Mouse (Mus musculus): ENCODE data around the gene Gm28038. TPM values are rescaled to one million over a fixed set of nuclear protein-coding genes. Genes with fewer than 3 reads are reported as not detected.
A peak's percentile ranks its signal among the peaks of the same experiment; 100 is the strongest.

Gm28038 gene
- polyA plus RNA-seq, 1 experiment from 2014 or later, result not detected

GRCm38 (mm10) chr2:30262840-30263441, 17.9 kb upstream of the Gm28038 start:
- Histone ChIP-seq H3K27me3 (ENCODE audit: control insufficient read depth, insufficient read depth, low read depth, low read length) (no peaks in the 10 kb centered on the region), H3K4me2 (ENCODE audit: low read depth, low read length) (no peak overlapping the region), H3K4me3 (ENCODE audit: low read length) (no peak overlapping the region), H3K36me3 (ENCODE audit: control insufficient read depth, insufficient read depth, low read length) (peaks cover 39% of the 10 kb centered on the region), H3K9ac (ENCODE audit: low read length) (no peak overlapping the region), H3K4me1 (replicated peaks; ENCODE audit: control insufficient read depth, insufficient read depth, low read length) (peaks cover 45% of the 10 kb centered on the region), H3K9me3 (ENCODE audit: control insufficient read depth, low read length) (no peaks in the 10 kb centered on the region), H3K27ac (ENCODE audit: low read length) (no peak overlapping the region; the same call in 1 of the 2 replicates)
- 24% methylated on average over 4 of the region's 4 CpGs for whole genome bisulfite sequencing
- ATAC-seq (ENCODE audit: low read depth), result 0 out of 2 replicates have a peak, but pooled peaks have one; percentile 11

GRCm38 (mm10) chr2:30263811-30264210, 17.0 kb upstream of the Gm28038 start:
- Histone ChIP-seq H3K27me3 (ENCODE audit: control insufficient read depth, insufficient read depth, low read depth, low read length) (no peaks in the 10 kb centered on the region), H3K9me3 (ENCODE audit: control insufficient read depth, low read length) (no peaks in the 10 kb centered on the region), H3K36me3 (ENCODE audit: control insufficient read depth, insufficient read depth, low read length) (peaks cover 35% of the 10 kb centered on the region), H3K9ac (ENCODE audit: low read length) (no peak overlapping the region), H3K27ac (ENCODE audit: low read length) (no peak overlapping the region), H3K4me1 (replicated peaks; ENCODE audit: control insufficient read depth, insufficient read depth, low read length) (peaks cover 41% of the 10 kb centered on the region), H3K4me3 (ENCODE audit: low read length) (no peak overlapping the region), H3K4me2 (ENCODE audit: low read depth, low read length) (no peak overlapping the region)
- ATAC-seq (ENCODE audit: low read depth), result no peak
- 89% methylated on average over 6 of the region's 6 CpGs for WGBS

GRCm38 (mm10) chr2:30264671-30265519, 15.9 kb upstream of the Gm28038 start:
- no peaks in the 10 kb centered on the region for H3K9me3 ChIP-seq (ENCODE audit: control insufficient read depth, low read length)
- H3K4me3 ChIP-seq (ENCODE audit: low read length), result no peak overlapping the region
- H3K9ac ChIP-seq (ENCODE audit: low read length), result peak overlapping the region; percentile 49; the same call in 1 of the 2 replicates
- H3K36me3 ChIP-seq (ENCODE audit: control insufficient read depth, insufficient read depth, low read length), result peaks cover 31% of the 10 kb centered on the region
- no peaks in the 10 kb centered on the region for H3K27me3 ChIP-seq (ENCODE audit: control insufficient read depth, insufficient read depth, low read depth, low read length)
- peak overlapping the region; percentile 95 for H3K27ac ChIP-seq (ENCODE audit: low read length)
- peaks cover 43% of the 10 kb centered on the region for H3K4me1 ChIP-seq (replicated peaks; ENCODE audit: control insufficient read depth, insufficient read depth, low read length)
- no peak for ATAC-seq (ENCODE audit: low read depth)
- 49% methylated on average over 7 of the region's 7 CpGs for WGBS
- no peak overlapping the region for H3K4me2 ChIP-seq (ENCODE audit: low read depth, low read length)

GRCm38 (mm10) chr2:30265767-30266253, 15.0 kb upstream of the Gm28038 start, which contains the start of gene Phyhd1:
Gene Phyhd1 (plus strand): TSS chr2:30266203.
- peaks cover 43% of the 10 kb centered on the region for H3K4me1 ChIP-seq (replicated peaks; ENCODE audit: control insufficient read depth, insufficient read depth, low read length)
- H3K9me3 ChIP-seq (ENCODE audit: control insufficient read depth, low read length), result no peaks in the 10 kb centered on the region
- peak within 1 kb of the TSS; percentile 49 for H3K9ac ChIP-seq (ENCODE audit: low read length)
- ATAC-seq (ENCODE audit: low read depth), result peak; percentile 66
- 39% methylated on average over 5 of the region's 5 CpGs for WGBS
- no peaks in the 10 kb centered on the region for H3K27me3 ChIP-seq (ENCODE audit: control insufficient read depth, insufficient read depth, low read depth, low read length)
- H3K27ac ChIP-seq (ENCODE audit: low read length), result peak within 1 kb of the TSS; percentile 95
- H3K4me2 ChIP-seq (ENCODE audit: low read depth, low read length), result peak within 1 kb of the TSS; percentile 33
- H3K4me3 ChIP-seq (ENCODE audit: low read length), result peak within 1 kb of the TSS; percentile 28
- H3K36me3 ChIP-seq (ENCODE audit: control insufficient read depth, insufficient read depth, low read length), result peaks cover 27% of the 10 kb centered on the region

GRCm38 (mm10) chr2:30266392-30266941, 14.4 kb upstream of the Gm28038 start:
- Histone ChIP-seq H3K4me1 (replicated peaks; ENCODE audit: control insufficient read depth, insufficient read depth, low read length) (peaks cover 43% of the 10 kb centered on the region), H3K4me3 (ENCODE audit: low read length) (peak overlapping the region; percentile 28), H3K9ac (ENCODE audit: low read length) (peak overlapping the region; percentile 49), H3K4me2 (ENCODE audit: low read depth, low read length) (peak overlapping the region; percentile 33), H3K27ac (ENCODE audit: low read length) (peak overlapping the region; percentile 95), H3K9me3 (ENCODE audit: control insufficient read depth, low read length) (no peaks in the 10 kb centered on the region), H3K36me3 (ENCODE audit: control insufficient read depth, insufficient read depth, low read length) (peaks cover 24% of the 10 kb centered on the region), H3K27me3 (ENCODE audit: control insufficient read depth, insufficient read depth, low read depth, low read length) (no peaks in the 10 kb centered on the region)
- WGBS, result 10% methylated on average over 4 of the region's 4 CpGs
- peak; percentile 71 for ATAC-seq (ENCODE audit: low read depth)

- peaks cover 41% of the 10 kb centered on the region for H3K4me1 ChIP-seq (replicated peaks; ENCODE audit: control insufficient read depth, insufficient read depth, low read length)
- no peak for ATAC-seq (ENCODE audit: low read depth)
- H3K4me3 ChIP-seq (ENCODE audit: low read length), result no peak overlapping the region
- peaks cover 15% of the 10 kb centered on the region for H3K36me3 ChIP-seq (ENCODE audit: control insufficient read depth, insufficient read depth, low read length)
- H3K9ac ChIP-seq (ENCODE audit: low read length), result no peak overlapping the region
- 93% methylated on average over 2 of the region's 2 CpGs for WGBS
- no peak overlapping the region for H3K4me2 ChIP-seq (ENCODE audit: low read depth, low read length)
- H3K27ac ChIP-seq (ENCODE audit: low read length), result no peak overlapping the region
- H3K27me3 ChIP-seq (ENCODE audit: control insufficient read depth, insufficient read depth, low read depth, low read length), result no peaks in the 10 kb centered on the region
- H3K9me3 ChIP-seq (ENCODE audit: control insufficient read depth, low read length), result no peaks in the 10 kb centered on the region
Measured at GRCm38 (mm10) chr2:30267466-30267865, 13.4 kb upstream of the Gm28038 start.

- no peak for ATAC-seq (ENCODE audit: low read depth)
- WGBS, result 49% methylated on average over 4 of the region's 4 CpGs
- Histone ChIP-seq H3K27me3 (ENCODE audit: control insufficient read depth, insufficient read depth, low read depth, low read length) (no peaks in the 10 kb centered on the region), H3K36me3 (ENCODE audit: control insufficient read depth, insufficient read depth, low read length) (peaks cover 12% of the 10 kb centered on the region), H3K27ac (ENCODE audit: low read length) (no peak overlapping the region), H3K4me2 (ENCODE audit: low read depth, low read length) (no peak overlapping the region), H3K9me3 (ENCODE audit: control insufficient read depth, low read length) (no peaks in the 10 kb centered on the region), H3K4me3 (ENCODE audit: low read length) (no peak overlapping the region), H3K9ac (ENCODE audit: low read length) (no peak overlapping the region), H3K4me1 (replicated peaks; ENCODE audit: control insufficient read depth, insufficient read depth, low read length) (peaks cover 35% of the 10 kb centered on the region)
Measured at GRCm38 (mm10) chr2:30268371-30268770, 12.5 kb upstream of the Gm28038 start.

GRCm38 (mm10) chr2:30269241-30269990, 11.4 kb upstream of the Gm28038 start:
- Histone ChIP-seq H3K9me3 (ENCODE audit: control insufficient read depth, low read length) (no peaks in the 10 kb centered on the region), H3K36me3 (ENCODE audit: control insufficient read depth, insufficient read depth, low read length) (peaks cover 1% of the 10 kb centered on the region; the same call in 1 of the 2 replicates), H3K4me2 (ENCODE audit: low read depth, low read length) (no peak overlapping the region), H3K4me1 (replicated peaks; ENCODE audit: control insufficient read depth, insufficient read depth, low read length) (peaks cover 30% of the 10 kb centered on the region), H3K27me3 (ENCODE audit: control insufficient read depth, insufficient read depth, low read depth, low read length) (no peaks in the 10 kb centered on the region), H3K27ac (ENCODE audit: low read length) (peak overlapping the region; percentile 54), H3K9ac (ENCODE audit: low read length) (peak overlapping the region; percentile 33; the same call in 1 of the 2 replicates), H3K4me3 (ENCODE audit: low read length) (no peak overlapping the region)
- no peak for ATAC-seq (ENCODE audit: low read depth)
- WGBS, result 82% methylated on average over 17 of the region's 17 CpGs
